Mouse (Mus musculus) midbrain, embryonic 12.5 days (tissue): ENCODE data around the gene Zyx. TPM values are rescaled to one million over a fixed set of nuclear protein-coding genes. Genes with fewer than 3 reads are reported as not detected.

Source experiments
- ATAC-seq: fragments of 200-750 bp; cut with Nextera tagmentation; 2 replicates; pipeline ENCODE4 v1.8.0; 2017; ENCODE audit warnings: low read depth, moderate TSS enrichment, moderate library complexity; ENCODE audit not compliant: low FRiP score
- H3K27ac ChIP-seq: fragments of 300-500 bp; sonication (generic); replicated peaks from 2 replicates; pipeline ENCODE4 v1.5.1; 2016; ENCODE audit warnings: mild to moderate bottlenecking
- H3K27me3 ChIP-seq: fragments of 300-500 bp; sonication (generic); 2 replicates; pipeline ENCODE4 v1.6.1; 2016; ENCODE audit warnings: mild to moderate bottlenecking
- H3K36me3 ChIP-seq: fragments of 300-500 bp; sonication (generic); 2 replicates; pipeline ENCODE4 v1.6.1; 2016
- H3K4me1 ChIP-seq: fragments of 300-500 bp; sonication (generic); 2 replicates; pipeline ENCODE4 v1.6.1; 2016
- H3K4me2 ChIP-seq: fragments of 300-500 bp; sonication (generic); replicated peaks from 2 replicates; pipeline ENCODE4 v1.6.1; 2016; ENCODE audit warnings: mild to moderate bottlenecking, moderate library complexity
- H3K4me3 ChIP-seq: fragments of 300-500 bp; sonication (generic); 2 replicates; pipeline ENCODE4 v1.5.1; 2016; ENCODE audit warnings: mild to moderate bottlenecking
- H3K9ac ChIP-seq: fragments of 300-500 bp; sonication (generic); replicated peaks from 2 replicates; pipeline ENCODE4 v1.6.1; 2016; ENCODE audit warnings: mild to moderate bottlenecking, moderate library complexity
- H3K9me3 ChIP-seq: fragments of 300-500 bp; sonication (generic); 2 replicates; pipeline ENCODE4 v1.6.1; 2016; ENCODE audit warnings: mild to moderate bottlenecking
- WGBS: fragments of 180-500 bp; shearing (Covaris S2); methylation state at CpG from one replicate; pipeline ENCODE4 v1.1.7; 2016; 5-methylcytosine and 5-hydroxymethylcytosine counted together
- polyA plus RNA-seq: library from polyadenylated mRNA; unstranded; fragments of >200 nt; fragmentation: Nextera tagmentation; extraction: Ambion mirVana; gene quantifications from 2 replicates; pipeline ENCODE4 v1.2.1, GENCODE M21; 2016

Gene Zyx
- polyA plus RNA-seq, 1 experiment from 2014 or later, result 71.5 TPM

DNA sequence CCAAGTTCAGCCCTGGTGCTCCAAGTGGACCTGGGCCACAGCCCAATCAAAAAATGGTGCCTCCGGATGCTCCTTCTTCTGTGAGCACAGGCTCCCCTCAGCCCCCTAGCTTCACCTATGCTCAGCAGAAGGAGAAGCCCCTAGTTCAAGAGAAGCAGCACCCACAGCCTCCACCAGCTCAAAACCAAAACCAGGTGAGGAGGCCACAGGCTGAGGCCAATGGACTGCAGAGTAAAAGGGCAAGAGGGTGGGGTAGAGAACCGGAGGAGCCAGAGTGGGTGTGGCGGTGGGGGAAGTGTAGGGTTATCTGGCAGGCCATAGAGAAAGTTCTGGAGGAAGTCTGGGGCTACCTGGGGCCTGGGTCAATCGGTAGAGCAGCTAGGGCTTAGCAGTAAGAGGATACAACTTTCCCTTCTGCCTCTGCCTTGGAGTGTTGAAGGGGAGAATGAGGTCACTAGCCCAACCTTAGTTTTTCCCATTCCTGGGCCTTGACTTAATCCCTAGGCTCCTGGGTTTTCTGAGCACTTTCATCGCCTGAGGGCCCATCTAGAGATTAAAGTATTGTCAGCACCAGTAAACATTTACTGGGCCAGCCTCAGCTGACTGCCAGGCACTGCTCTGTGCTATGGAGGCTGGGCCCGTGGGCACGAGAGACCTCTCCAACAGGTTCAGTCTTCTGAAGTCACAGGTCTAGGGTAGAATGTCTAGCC is 2.5 kb downstream of the Zyx start:
- Histone ChIP-seq H3K9me3 (no peaks in the 10 kb centered on the region), H3K27ac (no peak overlapping the region), H3K36me3 (peaks cover 17% of the 10 kb centered on the region), H3K9ac (no peak overlapping the region), H3K4me1 (peaks cover 28% of the 10 kb centered on the region), H3K27me3 (no peaks in the 10 kb centered on the region), H3K4me2 (no peak overlapping the region; the same call in 1 of the 2 replicates), H3K4me3 (no peak overlapping the region)
- 88% methylated on average over 7 of the region's 7 CpGs for WGBS
- no peak for ATAC-seq

DNA sequence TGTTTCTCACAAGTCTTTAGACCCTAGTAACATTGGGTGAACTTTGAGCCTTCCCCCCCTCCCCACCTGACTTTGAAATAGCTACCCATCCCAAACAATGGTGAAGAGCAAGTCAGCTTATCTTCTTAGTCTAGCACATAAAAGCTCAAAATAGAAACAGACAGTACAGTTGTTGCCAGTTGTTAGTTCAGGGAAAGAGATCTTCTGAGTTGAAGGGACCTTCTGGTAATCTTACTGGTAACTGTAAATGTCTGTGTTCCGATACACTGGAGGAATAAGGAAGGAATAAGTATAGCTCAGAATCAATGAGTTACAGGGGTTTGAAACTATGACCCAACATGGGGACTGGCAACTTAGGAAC is 3.0 kb downstream of the Zyx start:
- no peak overlapping the region for H3K4me3 ChIP-seq
- 97% methylated on average over 1 of the region's 1 CpGs for WGBS
- H3K27me3 ChIP-seq, result no peaks in the 10 kb centered on the region
- H3K27ac ChIP-seq, result no peak overlapping the region
- no peaks in the 10 kb centered on the region for H3K9me3 ChIP-seq
- no peak for ATAC-seq
- H3K4me2 ChIP-seq, result no peak overlapping the region
- peaks cover 22% of the 10 kb centered on the region for H3K36me3 ChIP-seq
- H3K9ac ChIP-seq, result no peak overlapping the region
- H3K4me1 ChIP-seq, result peaks cover 28% of the 10 kb centered on the region

- Histone ChIP-seq H3K27ac (no peak overlapping the region), H3K9me3 (no peaks in the 10 kb centered on the region), H3K9ac (no peak overlapping the region), H3K27me3 (no peaks in the 10 kb centered on the region), H3K36me3 (peaks cover 29% of the 10 kb centered on the region), H3K4me3 (no peak overlapping the region), H3K4me1 (peaks cover 28% of the 10 kb centered on the region), H3K4me2 (no peak overlapping the region)
- WGBS, result 90% methylated on average over 8 of the region's 8 CpGs
- no peak for ATAC-seq
Measured at GRCm38 (mm10) chr6:42353180-42353579, 3.8 kb downstream of the Zyx start.

DNA sequence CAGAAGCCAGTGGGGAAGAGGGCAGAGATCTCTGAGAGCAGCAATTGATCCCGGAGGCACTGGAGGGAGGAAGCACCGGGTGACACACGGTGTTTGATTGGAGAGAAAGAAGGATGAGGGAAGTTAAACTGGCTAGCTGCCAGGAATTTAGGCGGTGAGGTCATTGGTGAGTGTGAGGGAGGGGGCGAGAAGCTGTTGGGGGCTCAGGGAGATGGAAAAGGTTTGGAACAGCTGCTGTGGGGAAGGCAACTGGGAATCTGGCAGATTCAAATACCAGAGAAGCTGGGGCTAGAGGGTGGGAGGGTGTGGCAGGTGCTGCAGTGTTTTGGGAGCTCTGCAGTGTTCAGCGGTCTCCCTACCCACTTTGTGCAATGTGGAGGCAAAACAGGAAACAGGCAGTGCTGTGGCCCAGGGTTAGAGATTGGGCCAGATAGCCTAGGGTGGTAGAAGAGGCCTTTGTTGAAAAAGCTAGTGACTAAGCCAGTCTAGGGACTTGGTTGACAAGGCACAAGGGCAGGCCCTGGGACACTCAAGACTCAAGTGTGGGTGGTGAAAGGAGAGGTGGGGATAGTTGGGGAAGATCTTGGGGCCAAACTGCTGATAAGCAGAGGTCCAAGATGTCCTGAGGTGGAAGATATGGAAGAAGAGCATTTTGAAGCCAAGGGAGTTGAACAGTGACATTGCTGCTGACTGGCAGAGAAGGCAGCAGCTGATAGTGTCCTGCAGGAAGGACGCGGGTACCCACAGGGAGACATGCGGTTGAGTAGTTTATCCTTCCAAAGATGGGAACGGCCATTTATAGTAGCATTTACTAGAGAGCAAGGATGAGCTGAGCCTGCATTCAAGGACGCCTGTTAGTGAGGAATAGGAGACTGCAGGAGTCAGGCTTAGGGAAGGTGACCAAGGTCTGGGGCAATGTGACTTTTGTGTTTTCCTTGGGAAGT is 4.9 kb downstream of the Zyx start:
- no peak overlapping the region for H3K9ac ChIP-seq
- H3K27me3 ChIP-seq, result no peaks in the 10 kb centered on the region
- peaks cover 41% of the 10 kb centered on the region for H3K36me3 ChIP-seq
- H3K4me2 ChIP-seq, result no peak overlapping the region
- no peaks in the 10 kb centered on the region for H3K9me3 ChIP-seq
- H3K27ac ChIP-seq, result no peak overlapping the region
- no peak overlapping the region for H3K4me3 ChIP-seq
- peaks cover 20% of the 10 kb centered on the region for H3K4me1 ChIP-seq
- 67% methylated on average over 11 of the region's 11 CpGs for WGBS
- no peak for ATAC-seq

DNA sequence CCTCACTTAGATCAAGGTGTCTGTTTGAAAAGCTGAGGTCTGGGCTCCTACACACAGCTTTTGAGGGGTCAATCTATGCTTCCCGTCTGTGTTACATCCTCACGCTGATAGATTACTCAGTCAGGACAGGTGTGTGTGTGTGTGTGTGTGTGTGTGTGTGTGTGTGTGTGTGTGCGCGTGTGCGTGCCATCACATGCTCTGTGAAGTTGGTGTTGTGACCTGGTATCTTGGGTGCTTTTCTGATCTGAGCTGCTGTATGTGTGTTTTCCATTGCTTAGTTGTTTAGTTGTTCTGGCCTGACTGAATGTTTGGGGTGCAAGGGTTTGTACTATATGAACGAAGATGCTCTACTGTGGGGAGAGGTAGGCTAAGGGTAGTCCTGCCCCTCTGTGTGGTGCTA is 5.9 kb downstream of the Zyx start:
- no peak overlapping the region for H3K27ac ChIP-seq
- peaks cover 20% of the 10 kb centered on the region for H3K4me1 ChIP-seq
- peaks cover 51% of the 10 kb centered on the region for H3K36me3 ChIP-seq
- H3K27me3 ChIP-seq, result no peaks in the 10 kb centered on the region
- H3K4me3 ChIP-seq, result no peak overlapping the region
- H3K9me3 ChIP-seq, result no peaks in the 10 kb centered on the region
- H3K4me2 ChIP-seq, result no peak overlapping the region
- 96% methylated on average over 6 of the region's 6 CpGs for WGBS
- no peak overlapping the region for H3K9ac ChIP-seq
- ATAC-seq, result no peak

GRCm38 (mm10) chr6:42355794-42356600 is 6.6 kb downstream of the Zyx start:
- no peak overlapping the region for H3K4me3 ChIP-seq
- WGBS, result 95% methylated on average over 13 of the region's 13 CpGs
- H3K27ac ChIP-seq, result no peak overlapping the region
- no peak overlapping the region for H3K4me2 ChIP-seq
- H3K9me3 ChIP-seq, result no peaks in the 10 kb centered on the region
- H3K36me3 ChIP-seq, result peaks cover 56% of the 10 kb centered on the region
- no peak overlapping the region for H3K9ac ChIP-seq
- no peak for ATAC-seq
- H3K4me1 ChIP-seq, result peaks cover 14% of the 10 kb centered on the region
- H3K27me3 ChIP-seq, result no peaks in the 10 kb centered on the region

- Histone ChIP-seq H3K27ac (no peak overlapping the region), H3K36me3 (peaks cover 58% of the 10 kb centered on the region), H3K4me1 (peaks cover 11% of the 10 kb centered on the region), H3K9me3 (no peaks in the 10 kb centered on the region), H3K4me2 (no peak overlapping the region), H3K9ac (no peak overlapping the region), H3K27me3 (no peaks in the 10 kb centered on the region), H3K4me3 (no peak overlapping the region)
- no peak for ATAC-seq
- 98% methylated on average over 5 of the region's 5 CpGs for WGBS
Measured at GRCm38 (mm10) chr6:42356913-42357312, 7.5 kb downstream of the Zyx start.

DNA sequence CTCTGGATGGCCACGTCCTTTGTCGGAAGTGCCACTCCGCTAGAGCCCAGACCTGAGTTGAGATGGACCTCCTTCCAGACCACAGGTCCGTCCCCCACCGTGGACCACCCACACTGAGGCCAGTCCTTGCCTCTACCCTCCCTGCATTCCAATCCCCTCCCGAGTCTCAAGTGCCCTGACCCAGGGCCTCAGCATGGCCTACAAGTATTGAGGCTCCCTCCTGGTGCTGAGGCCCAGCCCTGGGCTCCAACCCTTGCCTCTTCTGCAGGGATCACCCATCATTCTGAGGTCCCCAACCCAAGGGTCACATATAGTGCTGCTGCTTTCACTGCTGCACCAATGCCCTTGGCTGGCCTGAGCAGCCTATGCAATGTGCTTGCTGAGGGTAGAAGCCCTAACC is 8.5 kb downstream of the Zyx start:
- H3K4me1 ChIP-seq, result peaks cover 11% of the 10 kb centered on the region
- H3K36me3 ChIP-seq, result peaks cover 58% of the 10 kb centered on the region
- H3K27ac ChIP-seq, result no peak overlapping the region
- WGBS, result 63% methylated on average over 6 of the region's 6 CpGs
- no peak overlapping the region for H3K4me2 ChIP-seq
- no peak overlapping the region for H3K4me3 ChIP-seq
- no peak for ATAC-seq
- H3K9ac ChIP-seq, result no peak overlapping the region
- H3K27me3 ChIP-seq, result no peaks in the 10 kb centered on the region
- no peaks in the 10 kb centered on the region for H3K9me3 ChIP-seq

DNA sequence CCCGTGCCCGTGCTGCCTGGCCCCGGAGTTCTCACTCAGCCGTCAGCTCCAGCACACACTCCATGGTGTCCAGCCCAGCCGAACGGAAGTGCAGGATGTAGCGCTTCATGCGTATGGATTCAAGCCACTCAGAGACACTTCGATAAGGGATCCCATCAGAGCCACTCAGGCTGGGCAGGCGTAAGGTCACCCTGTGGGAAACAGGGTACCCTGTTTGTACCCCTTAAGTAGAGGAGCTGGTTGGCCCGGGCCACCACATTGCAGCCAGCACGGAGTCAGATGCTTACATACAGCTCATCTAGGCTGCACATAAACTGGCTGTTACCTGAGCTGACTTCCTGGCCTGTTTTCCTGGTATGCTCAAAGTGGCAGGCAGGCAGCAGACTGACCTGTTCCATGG is 9.5 kb downstream of the Zyx start:
- Histone ChIP-seq H3K4me3 (no peak overlapping the region), H3K4me1 (peaks cover 7% of the 10 kb centered on the region), H3K27me3 (no peaks in the 10 kb centered on the region), H3K36me3 (peaks cover 58% of the 10 kb centered on the region), H3K9ac (no peak overlapping the region), H3K27ac (no peak overlapping the region), H3K9me3 (no peaks in the 10 kb centered on the region), H3K4me2 (no peak overlapping the region)
- WGBS, result 94% methylated on average over 12 of the region's 12 CpGs
- ATAC-seq, result no peak

GRCm38 (mm10) chr6:42359364-42360147 is 10.1 kb downstream of the Zyx start:
- Histone ChIP-seq H3K4me3 (no peak overlapping the region), H3K4me2 (no peak overlapping the region), H3K36me3 (peaks cover 58% of the 10 kb centered on the region), H3K9ac (no peak overlapping the region), H3K27me3 (no peaks in the 10 kb centered on the region), H3K4me1 (no peaks in the 10 kb centered on the region), H3K9me3 (no peaks in the 10 kb centered on the region), H3K27ac (no peak overlapping the region)
- no peak for ATAC-seq
- WGBS, result 75% methylated on average over 9 of the region's 9 CpGs

DNA sequence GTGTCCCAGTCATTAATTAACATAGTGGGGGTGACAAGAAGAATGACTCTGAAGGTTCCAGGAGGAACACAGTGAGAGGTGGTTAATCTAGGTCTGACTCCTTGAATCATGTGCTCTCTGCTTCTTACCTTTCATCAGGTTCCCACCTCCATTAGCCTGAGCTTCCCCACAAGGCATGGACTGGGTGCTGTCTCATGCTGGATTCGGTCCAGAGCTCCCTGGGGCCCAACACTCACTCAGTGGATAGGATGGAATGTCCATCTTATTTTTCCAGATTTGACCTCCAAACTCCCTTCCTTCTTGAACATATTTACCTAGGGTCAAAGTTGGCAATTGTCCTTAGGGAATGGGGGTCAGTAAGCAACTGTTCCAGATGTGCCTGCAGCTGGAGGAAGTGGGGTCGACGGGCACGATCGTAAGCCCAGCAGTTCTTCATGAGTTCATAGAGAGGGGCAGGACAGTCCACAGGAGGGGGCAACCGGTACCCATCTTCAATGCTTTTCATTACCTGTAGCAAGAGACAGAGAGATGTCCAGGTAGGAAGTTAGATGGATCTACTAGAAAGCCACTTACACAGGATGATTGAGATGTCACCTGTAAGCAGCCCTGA is 10.9 kb downstream of the Zyx start:
- 89% methylated on average over 6 of the region's 6 CpGs for WGBS
- no peak overlapping the region for H3K27ac ChIP-seq
- peaks cover 57% of the 10 kb centered on the region for H3K36me3 ChIP-seq
- H3K4me3 ChIP-seq, result no peak overlapping the region
- H3K4me1 ChIP-seq, result no peaks in the 10 kb centered on the region
- H3K9me3 ChIP-seq, result no peaks in the 10 kb centered on the region
- no peak overlapping the region for H3K4me2 ChIP-seq
- H3K9ac ChIP-seq, result no peak overlapping the region
- no peaks in the 10 kb centered on the region for H3K27me3 ChIP-seq
- ATAC-seq, result no peak
